Mouse (Mus musculus): ENCODE results near the gene Ache.

Ache gene

DNA sequence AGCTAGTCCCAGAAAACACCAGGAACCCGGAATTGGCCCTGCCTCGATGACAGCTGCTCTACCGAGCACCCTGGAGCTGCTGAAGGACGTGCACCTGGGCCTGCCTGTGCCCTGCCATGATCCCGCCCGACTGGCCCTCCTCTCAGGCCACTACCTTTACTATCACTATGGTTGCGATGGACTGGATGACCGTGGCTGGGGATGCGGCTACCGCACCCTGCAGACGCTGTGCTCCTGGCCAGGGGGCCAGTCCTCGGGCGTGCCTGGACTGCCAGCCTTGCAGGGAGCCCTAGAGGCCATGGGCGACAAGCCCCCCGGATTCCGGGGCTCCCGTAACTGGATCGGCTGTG is 7.4 kb downstream of the Ache start:
- in situ Hi-C loops (cut with MboI, MseI): loop anchor here (5.0 to 25.0 kb wide), 3 partner anchors 480 to 1157 kb away; partner anchors contain the start of genes Alkbh4, Lrwd1 and Ppp1r35

DNA sequence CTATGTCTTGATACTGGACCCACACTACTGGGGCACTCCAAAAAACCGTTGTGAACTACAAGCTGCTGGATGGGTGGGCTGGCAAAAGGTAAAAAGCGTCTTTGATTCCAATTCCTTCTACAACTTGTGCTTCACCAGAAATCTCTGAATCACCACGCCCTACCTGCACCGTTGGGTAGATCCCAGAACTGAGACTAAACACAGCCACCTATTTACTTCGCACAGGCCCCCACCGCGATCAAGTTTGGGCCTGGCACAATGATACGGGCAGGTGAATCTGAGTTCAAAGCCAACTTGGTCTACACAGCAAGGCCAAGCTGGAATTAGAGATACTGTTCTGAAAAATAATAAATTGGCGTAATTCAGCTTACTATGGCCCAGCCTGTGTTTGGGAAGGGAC is 8.0 kb downstream of the Ache start:
- in situ Hi-C loops (cut with MboI, MseI): loop anchor here (10.0 to 25.0 kb wide), 2 partner anchors 480 to 1158 kb away; partner anchors contain the start of genes Alkbh4, Lrwd1 and Ppp1r35

DNA sequence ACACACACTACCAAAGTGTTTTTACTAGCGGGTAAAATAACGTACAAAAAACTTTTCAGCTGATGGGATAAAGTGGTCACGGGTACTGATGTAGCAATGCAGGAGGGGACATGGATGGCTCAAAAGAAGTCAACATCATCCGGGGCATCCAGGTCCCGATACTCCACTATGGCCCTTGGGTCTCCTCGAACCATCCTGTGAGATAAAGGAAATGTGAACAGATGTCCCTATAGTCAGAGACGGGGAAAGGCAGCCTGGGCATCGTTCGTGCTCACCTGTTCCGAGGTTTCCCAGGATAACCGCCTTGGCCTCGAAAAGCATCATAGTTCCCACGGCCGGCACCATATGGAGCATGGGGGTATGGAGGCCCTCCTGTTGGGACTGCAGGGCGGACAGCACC is 8.4 kb downstream of the Ache start:
- in situ Hi-C loops (cut with MboI, MseI): loop anchor here (10.0 to 25.0 kb wide), 2 partner anchors 479 to 1158 kb away; partner anchors contain the start of genes Alkbh4, Lrwd1 and Ppp1r35

DNA sequence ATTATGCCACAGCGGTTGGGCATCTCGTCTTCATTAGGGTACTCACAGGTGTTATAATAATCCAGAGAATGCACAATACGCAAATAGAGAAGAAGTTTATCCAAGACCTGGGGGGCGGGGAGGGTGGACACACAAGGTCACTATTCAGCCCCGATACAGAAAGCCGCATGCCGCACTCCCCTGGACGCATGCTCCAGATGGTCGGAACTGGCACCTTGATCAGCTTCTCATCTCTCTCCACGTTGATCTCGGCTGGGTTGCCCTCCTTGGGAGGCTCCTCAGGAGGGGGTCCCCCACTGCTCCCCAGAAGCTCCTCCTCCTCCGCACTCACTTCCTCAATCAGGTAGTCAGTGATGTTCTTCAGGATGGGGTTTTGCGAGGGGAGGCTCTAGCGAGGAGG is 9.8 kb downstream of the Ache start:
- in situ Hi-C loops (cut with MboI, MseI): loop anchor here (10.0 to 25.0 kb wide), 2 partner anchors 478 to 1160 kb away; partner anchors contain the start of genes Alkbh4, Lrwd1 and Ppp1r35

DNA sequence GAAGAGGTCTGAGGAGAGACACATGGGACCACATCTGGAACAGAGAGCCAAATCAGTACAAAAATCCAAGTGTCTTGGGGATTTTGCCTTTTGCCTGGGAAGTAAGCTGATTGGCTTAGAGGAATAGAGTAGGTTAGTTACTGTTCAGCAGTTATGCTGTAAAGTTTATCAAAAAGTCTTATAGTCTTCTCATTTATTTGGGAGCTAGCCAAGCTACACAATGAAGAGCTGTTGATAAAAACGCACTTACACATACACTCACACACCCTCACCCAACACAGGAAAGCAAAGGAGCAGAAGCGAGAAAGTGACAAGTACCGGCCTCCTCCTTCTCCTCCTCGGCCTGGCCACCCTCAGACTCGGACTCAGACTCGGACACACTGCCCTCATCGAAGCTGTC is 11.9 kb downstream of the Ache start:
- in situ Hi-C loops (cut with MboI, MseI): loop anchor here (10.0 to 25.0 kb wide), 2 partner anchors 476 to 1162 kb away; partner anchors contain the start of genes Alkbh4, Lrwd1 and Ppp1r35

DNA sequence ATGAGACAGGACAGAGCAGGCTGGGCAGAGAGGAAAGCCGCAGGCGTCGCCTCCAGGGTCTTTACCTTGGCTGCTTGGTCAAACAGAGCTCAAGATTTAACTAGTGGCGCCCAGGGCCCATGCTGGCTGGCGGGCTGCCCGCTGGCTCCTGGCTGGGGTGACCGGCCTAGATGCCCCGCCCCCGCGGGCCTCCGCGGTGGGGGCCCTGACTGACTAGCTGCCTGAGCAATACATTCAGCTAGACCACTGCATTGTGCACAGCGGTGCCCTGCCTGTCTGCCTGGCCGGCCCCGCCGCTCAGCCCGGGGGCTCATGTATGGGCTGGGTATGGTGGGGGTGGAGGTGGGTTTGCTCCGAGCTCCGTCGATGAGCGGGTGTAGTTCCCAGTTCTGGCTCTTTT is 13.9 kb downstream of the Ache start:
- in situ Hi-C loops (cut with MboI, MseI): loop anchor here (10.0 kb wide), 1 partner anchor 256 kb away; the partner anchor contains the start of gene Ap1s1

DNA sequence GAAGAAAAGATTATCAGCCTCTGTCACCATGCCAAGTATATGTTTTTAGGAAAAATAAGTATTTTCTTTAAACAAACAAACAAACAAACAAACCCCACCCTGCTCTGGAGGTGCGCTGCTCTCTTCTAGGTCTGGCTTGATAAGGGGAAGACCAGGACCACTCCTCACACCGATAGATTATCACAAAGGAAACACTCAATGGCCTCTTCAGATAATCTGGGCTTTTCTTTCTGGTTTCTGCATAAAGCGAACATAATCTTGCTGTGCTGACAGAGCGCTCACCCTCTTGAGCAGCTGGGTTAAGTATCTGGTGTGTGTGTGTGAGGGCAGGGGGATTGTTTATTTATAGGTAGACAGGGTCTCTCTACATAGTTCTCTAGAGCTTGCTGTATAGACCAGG is 16.3 kb downstream of the Ache start:
- in situ Hi-C loops (cut with MboI, MseI): loop anchor here (10.0 kb wide), 1 partner anchor 259 kb away; the partner anchor contains the start of gene Ap1s1

DNA sequence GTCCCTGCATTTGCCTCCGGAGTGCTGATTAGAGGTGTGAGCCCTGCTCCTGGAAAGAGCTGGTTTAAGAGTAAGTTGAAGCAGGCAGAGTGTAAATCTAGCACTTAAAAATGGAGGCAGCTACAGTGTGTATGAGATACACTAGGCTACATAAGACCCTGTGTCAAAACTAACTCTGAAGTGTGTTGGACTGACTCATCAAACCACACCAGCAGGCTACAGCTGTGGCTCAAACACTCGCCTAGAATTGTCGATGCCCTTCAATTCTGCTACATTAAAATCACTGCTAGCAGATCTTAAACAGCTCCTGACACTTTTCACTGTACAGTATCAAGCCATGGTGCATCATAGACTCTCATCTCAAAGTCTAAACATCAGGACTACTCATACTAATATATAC is 16.8 kb downstream of the Ache start:
- in situ Hi-C loops (cut with MboI, MseI): loop anchor here (10.0 kb wide), 1 partner anchor 259 kb away; the partner anchor contains the start of gene Ap1s1

DNA sequence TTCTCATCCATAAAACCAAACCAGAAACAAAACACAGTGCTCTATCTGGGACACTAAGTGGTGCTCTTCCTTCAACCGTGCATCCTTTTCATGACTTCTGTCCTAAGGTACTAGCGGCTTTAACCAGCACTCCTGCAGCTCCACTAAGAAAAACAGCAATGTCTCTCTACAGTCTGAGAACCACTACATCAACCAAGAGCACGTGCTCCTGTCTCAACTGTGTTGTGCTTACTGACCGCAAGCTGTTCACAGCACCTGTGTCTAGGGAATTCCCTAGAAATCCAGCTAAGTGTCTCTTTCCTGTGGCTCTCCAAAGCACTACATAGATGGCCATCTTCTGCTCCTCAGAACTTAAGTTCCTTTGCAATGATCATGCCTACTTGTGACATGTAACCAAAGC is 17.5 kb downstream of the Ache start:
- in situ Hi-C loops (cut with MboI, MseI): loop anchor here (10.0 kb wide), 1 partner anchor 260 kb away; the partner anchor contains the start of gene Ap1s1

DNA sequence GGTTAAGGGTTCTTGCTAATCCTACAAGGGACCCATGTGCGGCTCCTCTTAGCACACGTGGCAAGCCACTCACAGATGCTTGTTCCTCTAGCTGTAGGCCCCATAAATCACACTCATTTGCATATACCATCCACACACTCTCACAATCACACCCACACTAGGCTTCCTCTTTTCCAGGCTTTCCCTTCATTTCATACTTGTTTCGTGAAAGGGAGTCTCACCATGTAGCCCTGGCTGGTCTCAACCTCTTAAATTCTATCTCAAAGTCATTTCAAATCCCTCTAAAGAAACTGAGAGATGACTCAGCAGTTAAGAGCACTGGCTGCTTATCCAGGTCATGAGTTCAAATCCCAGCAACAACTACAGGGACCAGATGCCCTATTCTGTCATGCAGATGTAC is 18.5 kb downstream of the Ache start:
- in situ Hi-C loops (cut with MboI, MseI): loop anchor here (10.0 kb wide), 1 partner anchor 261 kb away; the partner anchor contains the start of gene Ap1s1

DNA sequence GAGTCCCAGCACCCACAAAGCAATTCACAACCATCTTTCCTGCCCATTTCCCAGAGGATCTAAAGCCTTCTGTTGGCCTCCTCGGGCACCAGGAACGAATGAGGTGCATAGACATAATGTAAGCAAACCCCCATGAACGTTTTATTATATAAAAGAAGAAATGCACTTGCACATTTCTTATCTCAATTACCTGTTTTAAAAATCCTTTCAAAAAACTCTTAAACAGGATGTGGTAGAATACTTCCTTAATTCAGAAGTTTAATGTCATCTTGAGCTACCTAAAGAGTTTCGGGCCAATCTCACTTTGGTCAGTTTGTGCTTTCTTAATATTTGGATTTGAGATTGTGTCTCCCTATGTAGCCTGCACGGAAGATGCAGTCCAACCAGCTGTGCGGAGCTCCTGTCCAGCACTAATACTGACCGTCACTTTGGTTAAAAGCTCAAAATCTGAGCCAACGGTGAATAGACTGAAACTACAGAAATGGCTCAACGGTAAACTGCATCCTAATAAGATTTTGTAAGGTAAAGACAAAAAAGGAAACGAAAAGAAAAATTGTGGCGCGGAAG is 19.2 kb downstream of the Ache start:
- in situ Hi-C loops (cut with MboI, MseI): loop anchor here (10.0 kb wide), 1 partner anchor 262 kb away; the partner anchor contains the start of gene Ap1s1

DNA sequence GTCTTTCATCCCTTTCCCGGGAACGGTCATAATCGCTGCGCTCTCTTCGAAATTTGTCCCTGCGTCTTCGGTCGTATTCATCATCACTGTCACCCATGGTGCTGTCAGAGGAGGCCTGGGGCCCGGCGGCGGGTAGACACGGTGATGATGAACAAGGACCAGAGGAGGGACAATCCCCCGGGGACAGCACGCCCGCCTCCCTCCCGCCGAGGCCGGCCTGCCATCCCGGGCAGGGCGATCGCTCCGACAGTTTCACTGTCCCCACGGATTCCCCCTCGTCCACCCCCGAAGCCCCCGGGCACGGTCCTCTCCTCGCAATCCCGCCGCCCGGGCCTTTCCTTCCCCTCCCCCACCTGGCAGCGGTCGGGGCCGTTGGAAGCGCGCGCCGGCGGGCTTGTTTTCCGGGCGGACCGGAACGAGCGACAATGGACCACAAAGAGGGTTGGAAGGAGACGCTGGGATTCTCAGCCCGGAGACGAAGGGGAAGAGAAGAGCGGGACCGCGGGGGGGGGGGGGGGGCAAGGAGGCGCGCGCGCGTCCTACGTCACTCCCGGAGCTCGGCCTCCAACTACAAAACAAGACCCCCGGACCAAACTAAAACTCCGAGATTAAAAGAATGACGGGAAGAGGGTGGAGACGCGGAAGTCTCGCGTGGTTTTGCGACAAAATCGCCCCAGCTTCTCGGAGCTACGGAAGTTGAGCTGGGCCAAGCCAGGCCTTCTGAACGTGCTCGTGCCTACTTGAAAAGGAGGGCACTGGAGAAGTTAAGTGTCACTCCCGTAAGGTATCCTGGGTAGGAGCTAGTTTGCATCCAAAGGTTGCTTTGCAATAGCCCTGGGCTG is 20.0 kb downstream of the Ache start, which contains the start of gene Srrt:
Gene Srrt (minus strand): TSS at position 604 of the 842 bp plus-strand sequence.
- in situ Hi-C loops (cut with MboI, MseI): loop anchor here (10.0 kb wide), 1 partner anchor 262 kb away; the partner anchor contains the start of gene Ap1s1

DNA sequence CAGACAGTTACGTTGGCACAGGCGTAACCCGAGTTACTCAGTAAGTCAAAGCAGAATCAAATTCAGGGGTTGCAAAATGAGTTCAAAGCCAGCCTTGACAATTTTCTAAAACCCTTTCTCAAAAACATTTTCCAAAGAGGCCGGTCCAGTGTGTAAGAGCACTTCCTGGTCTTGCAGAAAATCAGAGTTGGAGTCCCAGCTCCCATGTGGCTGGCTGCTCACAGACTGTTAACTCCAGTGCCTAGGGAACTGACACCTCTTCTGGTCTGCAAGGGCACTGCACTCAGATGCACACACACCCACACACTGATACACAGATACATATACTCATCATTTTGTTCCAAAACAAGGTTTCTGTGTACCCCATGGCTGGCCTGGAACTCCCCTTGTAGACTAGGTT is 21.0 kb downstream of the Ache start:
- in situ Hi-C loops (cut with MboI, MseI): loop anchor here (10.0 kb wide), 1 partner anchor 264 kb away; the partner anchor contains the start of gene Ap1s1

DNA sequence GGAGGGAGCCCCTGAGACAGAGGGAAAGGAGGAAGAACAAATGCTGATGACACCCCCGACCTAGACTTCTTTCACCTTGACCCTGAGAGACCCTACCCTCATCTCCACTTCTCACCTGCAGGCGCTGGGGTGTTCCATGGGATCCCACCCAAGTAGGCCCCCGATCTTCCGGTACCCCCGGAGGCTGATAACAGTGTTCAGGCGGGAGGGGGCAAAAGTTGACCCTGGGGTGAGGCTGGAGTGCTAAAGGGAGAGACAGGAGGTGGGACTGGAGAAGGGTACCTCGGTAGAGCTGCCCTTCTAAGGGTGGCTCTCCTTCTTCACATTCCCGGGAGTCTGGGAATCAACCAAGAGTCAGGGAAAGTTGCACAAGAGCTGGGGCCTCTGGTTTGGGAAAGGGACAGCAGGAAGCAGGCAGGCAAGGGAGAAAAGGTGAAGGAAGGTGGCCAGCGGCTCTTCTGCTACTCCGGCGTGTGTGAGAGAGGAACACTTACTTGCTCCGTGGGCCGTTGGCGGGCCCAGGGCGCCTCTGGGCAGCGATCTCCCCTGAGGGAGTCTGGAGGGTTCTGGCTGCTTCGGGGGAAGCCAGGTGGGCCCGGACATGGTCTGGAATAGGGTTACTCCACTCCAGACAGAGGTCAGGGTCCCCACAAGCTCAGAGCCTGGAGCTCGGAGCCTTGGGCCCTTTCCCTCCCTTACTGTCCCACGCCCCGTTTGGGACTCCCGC is 26.3 kb downstream of the Ache start:
- in situ Hi-C loops (cut with MboI, MseI): no loop called here

DNA sequence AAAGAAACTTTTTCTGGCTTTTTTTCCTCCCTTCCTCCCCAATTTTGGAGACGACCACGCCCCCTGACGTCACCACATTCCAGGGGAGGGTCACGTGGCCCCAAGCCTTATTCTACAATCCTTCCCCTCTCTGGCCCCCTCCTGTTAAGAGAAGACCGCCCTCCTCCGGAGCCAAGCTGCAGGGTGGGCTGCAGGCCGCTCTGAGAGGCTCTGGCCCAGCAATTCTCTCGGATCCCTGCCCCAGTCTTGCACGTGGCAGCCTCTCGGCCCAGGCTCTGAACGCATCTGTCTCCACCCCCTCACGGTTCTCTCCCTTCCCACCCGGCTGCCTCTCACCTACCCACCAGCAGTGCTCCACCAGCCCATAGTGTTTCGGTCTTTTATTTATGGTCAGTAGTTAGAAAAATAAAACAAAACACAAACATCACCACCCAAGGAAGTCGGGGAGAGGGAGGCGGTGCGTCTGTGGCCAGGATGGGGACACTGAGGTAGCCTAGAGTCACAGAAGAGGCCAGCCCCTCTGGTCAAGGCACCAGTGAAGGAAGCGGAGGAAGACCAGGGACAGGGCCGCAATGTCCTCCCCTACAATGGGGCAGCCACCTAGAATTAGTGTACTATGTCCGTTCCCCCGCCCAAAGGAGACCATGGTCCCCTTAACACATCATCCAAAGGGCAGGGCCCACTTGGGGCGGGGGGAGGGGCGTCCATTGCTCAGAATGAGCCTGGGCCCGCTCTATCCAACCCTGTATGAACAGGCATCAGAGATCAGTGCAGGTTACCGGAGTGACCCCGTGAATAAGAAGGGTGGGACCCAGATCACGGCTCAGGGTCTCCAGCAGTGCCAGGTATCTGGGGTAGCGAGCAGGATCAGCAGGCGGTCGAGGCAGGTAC is 27.1 kb downstream of the Ache start, which contains the start of gene Trip6:
Gene Trip6 (minus strand): TSS at position 212 of the 891 bp plus-strand sequence.
- in situ Hi-C loops (cut with MboI, MseI): no loop called here

DNA sequence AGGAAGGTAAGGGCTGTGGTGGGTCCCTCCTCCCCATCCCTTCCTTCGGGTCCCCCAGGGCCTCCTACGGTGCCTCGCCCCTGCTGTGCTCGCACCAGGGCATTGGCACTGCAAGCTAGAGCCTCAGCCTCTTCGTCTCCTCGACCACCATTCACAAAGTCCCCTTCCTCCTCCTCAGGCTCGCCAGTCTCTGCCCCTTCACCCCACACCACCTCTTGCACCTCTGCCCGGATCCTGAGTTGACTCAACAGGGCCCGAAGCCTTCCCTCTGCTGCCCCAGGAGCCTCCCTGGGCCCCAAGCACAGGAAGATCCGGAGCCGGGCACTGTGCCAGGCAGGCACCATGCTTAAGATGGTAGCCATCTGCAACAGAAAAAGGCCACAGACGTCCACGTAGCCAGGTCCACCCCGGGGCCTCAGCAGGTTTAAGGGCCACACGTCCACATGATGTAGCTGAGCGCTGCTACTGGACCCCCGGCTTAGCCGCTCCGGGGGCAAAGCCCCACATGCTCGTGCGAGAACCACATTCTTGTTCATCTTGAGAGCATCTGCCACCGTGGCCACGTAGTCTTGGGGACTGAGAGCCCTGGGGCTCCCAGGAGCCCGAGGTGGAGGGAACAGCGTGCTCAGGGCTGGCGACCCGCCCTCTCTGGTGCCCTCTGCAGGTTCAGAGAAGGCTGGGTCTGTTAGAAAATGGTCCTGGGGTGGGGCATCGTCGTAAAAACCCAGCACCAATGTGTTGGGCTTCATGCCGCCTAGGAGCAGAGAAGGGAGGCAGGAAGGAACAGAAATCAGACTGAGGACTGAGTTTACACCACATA is 28.0 kb downstream of the Ache start:
- in situ Hi-C loops (cut with MboI, MseI): no loop called here

DNA sequence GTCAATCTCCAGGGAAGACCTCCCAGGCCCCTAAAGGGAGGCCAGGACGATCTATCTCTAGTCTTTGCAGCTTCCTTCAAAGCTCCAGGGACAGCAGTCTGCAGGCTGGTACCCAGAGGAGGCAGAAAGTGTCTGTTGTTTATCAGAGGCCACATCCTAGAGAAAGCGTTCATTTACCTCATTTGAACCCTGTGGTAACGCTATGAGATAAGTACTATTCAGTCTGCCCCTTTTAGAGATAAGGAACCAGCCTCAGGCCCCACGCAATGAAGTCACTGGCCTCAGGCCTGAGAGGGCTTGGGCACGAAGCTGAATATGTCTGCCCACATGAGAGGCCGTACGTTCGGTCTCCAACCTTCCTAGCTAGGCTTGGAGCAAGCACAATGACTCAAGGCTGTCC is 30.0 kb downstream of the Ache start:
- in situ Hi-C loops (cut with MboI, MseI): no loop called here

DNA sequence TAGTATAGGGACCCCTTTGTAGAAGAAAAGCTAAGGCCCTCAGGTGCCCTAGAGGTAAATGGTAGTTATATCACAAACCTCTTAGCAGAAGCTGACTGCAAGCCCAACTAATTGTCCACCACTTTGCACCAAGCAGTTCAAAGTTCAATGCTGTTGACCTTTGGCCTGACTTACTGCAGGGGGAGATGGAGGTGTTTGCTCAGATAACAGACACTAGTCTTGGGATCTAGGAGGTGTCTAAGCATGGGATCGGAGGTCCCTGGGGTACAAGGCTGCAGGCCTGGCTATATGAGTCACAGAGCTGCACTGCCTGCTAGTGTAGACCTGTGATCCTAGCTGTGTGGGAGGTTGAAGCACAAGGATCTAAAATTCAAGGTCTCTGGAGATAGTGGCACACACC is 31.3 kb downstream of the Ache start:
- in situ Hi-C loops (cut with MboI, MseI): no loop called here

DNA sequence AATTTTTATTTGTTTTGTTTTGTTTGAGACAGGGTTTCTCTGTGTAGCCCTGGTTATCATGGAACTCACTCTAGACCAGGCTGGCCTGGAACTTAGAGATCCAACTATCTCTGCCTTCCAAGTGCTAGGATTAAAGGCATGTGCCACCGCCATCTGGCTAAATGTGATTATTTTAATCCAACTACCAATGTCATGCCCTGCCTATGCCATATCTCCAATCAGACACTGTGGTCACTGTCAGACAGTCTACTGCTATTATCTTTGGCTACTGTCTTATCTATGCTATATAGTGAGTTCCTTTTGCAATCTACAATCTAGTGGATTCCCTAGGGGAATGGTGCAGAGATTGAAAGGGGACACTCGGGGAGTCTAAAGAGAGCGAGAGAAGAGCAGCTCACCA is 33.7 kb downstream of the Ache start:
- in situ Hi-C loops (cut with MboI, MseI): no loop called here
